Mouse (Mus musculus) brain, embryonic 18.5 days (tissue): ENCODE data around the gene Cdc42ep4.
A peak's percentile ranks its signal among the peaks of the same experiment; 100 is the strongest.

Experiments
- DNase-seq: peaks from one replicate; pipeline ENCODE4 v3.0.0-alpha.2; 2012; ENCODE audit warnings: low read depth, low spot score

Gene Cdc42ep4

DNA sequence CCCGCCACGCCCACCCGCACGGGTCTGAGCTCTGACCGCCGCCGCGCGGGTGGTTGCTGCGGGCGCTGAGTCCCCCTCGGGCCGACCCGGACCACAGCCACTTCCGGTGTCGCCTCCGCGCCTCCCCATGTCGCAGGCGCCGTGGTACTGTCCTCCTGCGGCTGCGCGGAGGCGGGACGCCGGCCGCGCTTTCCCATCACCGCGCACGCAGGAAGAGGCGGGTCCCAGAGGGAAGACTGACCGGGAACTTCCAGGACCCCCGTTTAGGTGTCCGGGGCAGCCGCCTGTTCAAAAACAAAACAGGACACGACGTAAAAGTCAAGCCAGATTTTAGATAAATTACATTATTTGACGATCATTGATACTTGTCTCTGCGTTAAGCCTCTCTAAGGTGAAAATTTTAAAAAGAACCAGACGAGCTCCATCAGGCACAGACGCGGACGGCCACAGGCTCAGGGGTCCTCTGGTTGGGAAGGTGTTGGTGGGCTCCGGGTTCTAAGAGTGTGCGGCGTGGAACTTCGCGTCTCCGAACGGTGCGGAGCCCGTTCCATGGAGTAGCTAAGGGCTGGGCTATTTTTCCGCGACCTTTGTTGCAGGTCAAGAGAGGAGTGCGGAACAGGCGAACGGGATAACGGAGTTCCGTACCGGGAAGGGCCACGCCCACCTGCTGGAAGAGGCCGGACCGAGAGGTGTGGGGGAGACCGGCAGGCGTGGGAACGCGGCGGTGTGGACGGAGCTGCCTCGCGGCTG is 67.5 kb downstream of the Cdc42ep4 start, which contains the start of the genes Fam104a and D11Wsu47e:
Gene Fam104a (minus strand): TSS at position 199 of the 750 bp plus-strand sequence.
Gene D11Wsu47e (plus strand): TSS at position 456 of the 750 bp plus-strand sequence.
- DNase-seq = peak; percentile 93

DNA sequence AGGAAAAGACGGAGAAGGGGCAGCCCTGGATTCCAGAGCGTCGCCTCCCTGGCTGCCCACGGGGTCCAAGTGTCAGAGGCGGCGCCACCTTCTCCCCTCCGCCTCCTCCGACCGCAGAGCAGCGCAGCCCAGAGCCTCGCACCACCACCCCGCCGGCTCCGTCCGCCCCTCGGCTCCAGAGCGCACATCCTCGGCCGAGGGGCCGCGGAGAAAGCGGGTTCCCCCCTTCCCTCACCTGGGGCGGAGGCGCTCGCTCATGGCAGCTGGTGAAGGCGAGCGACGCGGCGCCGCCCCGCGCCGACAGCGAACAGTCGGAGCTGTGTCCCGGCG is 68.1 kb downstream of the Cdc42ep4 start:
- DNase-seq = no peak

DNA sequence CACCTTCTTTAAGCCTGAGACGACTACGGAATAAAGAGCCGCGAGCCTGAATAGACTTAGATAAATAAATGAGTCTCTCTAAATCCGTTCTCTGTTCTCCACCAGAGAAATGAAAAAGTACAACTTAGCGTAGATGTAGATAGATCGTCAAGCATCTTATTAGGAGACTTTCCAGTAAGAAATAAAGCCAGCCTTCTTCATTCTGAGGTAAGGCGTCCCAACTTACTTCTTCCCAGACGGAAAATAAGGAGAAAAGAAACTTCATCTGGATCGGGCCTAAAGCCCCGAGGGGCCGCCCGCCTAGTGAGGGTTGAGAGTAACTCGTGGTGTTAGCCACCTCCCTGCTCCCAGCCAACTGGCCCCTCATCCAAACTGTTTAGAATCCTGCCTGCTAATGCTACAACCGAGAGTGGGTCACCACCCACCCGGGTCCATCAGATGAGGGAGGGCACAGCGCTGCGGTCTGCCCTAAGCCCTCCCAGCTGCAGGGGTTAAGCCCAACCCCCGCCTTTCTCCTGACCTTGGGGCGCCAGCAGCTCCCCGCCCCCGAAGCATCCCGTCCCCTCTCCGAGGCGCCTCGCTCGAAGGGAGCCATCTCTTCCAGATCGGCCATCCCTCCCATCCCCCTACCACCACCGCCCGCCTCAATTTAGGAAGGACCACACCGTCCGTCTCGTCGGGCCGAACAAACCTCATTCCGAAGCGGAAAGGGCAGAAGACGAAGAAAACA is 68.6 kb downstream of the Cdc42ep4 start:
- no peak for DNase-seq

DNA sequence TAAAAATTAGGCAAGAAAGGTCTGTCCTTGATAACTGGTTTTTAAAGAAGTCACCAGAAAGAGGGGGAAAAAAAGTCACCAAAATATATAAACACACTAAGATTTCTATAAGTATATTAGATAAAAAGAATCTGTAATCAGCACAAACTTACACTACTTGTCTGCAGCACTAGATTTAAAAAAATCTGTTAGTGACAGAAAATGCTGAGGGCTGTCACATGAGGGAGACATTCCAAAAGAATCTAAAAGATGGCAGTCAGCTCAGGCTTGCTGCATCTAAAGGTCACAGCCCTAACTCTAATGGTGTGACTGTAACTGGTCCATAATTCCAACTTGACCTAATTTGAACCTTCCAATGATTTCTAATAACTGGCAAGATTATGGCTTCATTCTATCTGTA is 69.7 kb downstream of the Cdc42ep4 start:
- DNase-seq = no peak

DNA sequence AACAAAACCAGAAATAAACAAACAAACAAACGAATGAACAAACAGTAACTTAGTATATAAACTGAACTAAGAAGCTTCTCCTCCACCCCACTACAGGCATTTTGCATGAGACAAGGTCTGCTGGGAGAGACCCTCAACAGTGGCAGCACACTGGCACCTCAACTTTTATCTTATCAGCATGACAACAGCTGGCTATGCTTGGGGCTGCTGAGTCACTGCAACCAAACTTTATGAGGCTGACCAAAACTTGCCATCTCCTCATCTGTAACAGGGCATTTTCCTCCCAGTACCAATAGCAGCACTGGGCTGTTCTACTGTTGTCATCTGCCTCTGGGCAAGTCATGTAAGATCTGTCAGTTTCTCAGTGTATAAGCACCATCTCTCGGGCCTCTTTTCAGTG is 70.7 kb downstream of the Cdc42ep4 start:
- no peak for DNase-seq

DNA sequence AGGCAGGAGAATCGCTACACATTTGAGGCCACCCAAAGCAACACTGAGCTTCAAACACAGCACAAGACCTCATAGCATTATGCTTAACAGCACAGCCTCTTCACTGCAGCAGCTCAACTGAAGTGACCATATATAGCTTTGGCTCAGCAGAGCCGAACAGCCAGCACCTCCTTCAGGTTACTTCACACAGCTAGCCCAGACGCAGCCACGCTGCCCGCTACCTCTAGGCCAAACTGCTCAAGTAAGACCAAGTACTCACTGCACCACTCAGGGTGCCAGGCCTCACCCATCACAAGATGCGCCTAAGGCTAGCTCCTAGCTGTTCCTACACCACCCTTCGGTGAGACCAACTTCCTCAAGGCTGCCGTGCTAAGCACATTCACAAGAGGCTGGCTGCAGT is 73.3 kb downstream of the Cdc42ep4 start:
- DNase-seq = no peak

DNA sequence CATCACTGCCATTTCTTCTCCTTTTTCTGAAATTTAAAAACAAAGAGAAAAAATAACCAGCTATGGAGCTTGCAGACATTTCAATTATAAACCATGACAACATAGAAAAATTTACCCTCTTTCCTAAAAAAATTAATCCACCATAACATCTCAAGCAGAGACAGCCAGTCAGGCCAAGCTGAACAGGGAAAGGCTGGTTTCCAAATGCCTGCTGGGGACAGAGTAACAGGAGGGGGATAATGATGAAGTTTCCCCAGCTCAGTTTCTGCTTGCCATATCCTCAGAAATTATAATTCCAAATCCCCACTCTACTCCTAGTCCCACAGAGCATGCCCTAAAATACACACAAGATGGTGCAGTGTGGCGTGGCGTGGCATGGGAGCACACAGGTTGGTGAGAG is 74.3 kb downstream of the Cdc42ep4 start:
- DNase-seq = no peak
